Mouse (Mus musculus) heart, embryonic 12.5 days (tissue): ENCODE data around the gene Hist1h2af. TPM values are rescaled to one million over a fixed set of nuclear protein-coding genes. Genes with fewer than 3 reads are reported as not detected.

Experiments
- ATAC-seq: fragments of 200-750 bp; cut with Nextera tagmentation; 2 replicates; pipeline ENCODE4 v1.8.0; 2017; ENCODE audit warnings: moderate TSS enrichment, moderate library complexity; ENCODE audit not compliant: insufficient number of reproducible peaks, low FRiP score
- H3K27ac ChIP-seq: fragments of 300-500 bp; sonication (generic); 2 replicates; pipeline ENCODE4 v1.5.1; 2016; ENCODE audit warnings: mild to moderate bottlenecking, moderate library complexity; ENCODE audit not compliant: poor library complexity, severe bottlenecking
- H3K27me3 ChIP-seq: fragments of 300-500 bp; sonication (generic); replicated peaks from 2 replicates; pipeline ENCODE4 v1.6.1; 2016; ENCODE audit warnings: mild to moderate bottlenecking, moderate library complexity
- H3K36me3 ChIP-seq: fragments of 300-500 bp; sonication (generic); 2 replicates; pipeline ENCODE4 v1.6.1; 2016; ENCODE audit warnings: mild to moderate bottlenecking, moderate library complexity
- H3K4me1 ChIP-seq: fragments of 300-500 bp; sonication (generic); replicated peaks from 2 replicates; pipeline ENCODE4 v1.6.1; 2016; ENCODE audit warnings: mild to moderate bottlenecking
- H3K4me2 ChIP-seq: fragments of 300-500 bp; sonication (generic); 2 replicates; pipeline ENCODE4 v1.6.1; 2016; ENCODE audit warnings: mild to moderate bottlenecking, moderate library complexity
- H3K4me3 ChIP-seq: fragments of 300-500 bp; sonication (generic); 2 replicates; pipeline ENCODE4 v1.5.1; 2016; ENCODE audit warnings: mild to moderate bottlenecking
- H3K9ac ChIP-seq: fragments of 300-500 bp; sonication (generic); 2 replicates; pipeline ENCODE4 v1.6.1; 2016; ENCODE audit warnings: mild to moderate bottlenecking, moderate library complexity
- H3K9me3 ChIP-seq: fragments of 300-500 bp; sonication (generic); replicated peaks from 2 replicates; pipeline ENCODE4 v1.6.1; 2016; ENCODE audit warnings: mild to moderate bottlenecking, moderate library complexity
- WGBS: fragments of 180-500 bp; shearing (Covaris S2); methylation state at CpG from one replicate; pipeline ENCODE4 v1.1.7; 2016; 5-methylcytosine and 5-hydroxymethylcytosine counted together
- polyA plus RNA-seq: library from polyadenylated mRNA; unstranded; fragments of >200 nt; fragmentation: Nextera tagmentation; extraction: Ambion mirVana; gene quantifications from 2 replicates; pipeline ENCODE4 v1.2.1, GENCODE M21; 2016

The Hist1h2af gene
- polyA plus RNA-seq, 1 experiment from 2014 or later: 2.7 TPM

DNA sequence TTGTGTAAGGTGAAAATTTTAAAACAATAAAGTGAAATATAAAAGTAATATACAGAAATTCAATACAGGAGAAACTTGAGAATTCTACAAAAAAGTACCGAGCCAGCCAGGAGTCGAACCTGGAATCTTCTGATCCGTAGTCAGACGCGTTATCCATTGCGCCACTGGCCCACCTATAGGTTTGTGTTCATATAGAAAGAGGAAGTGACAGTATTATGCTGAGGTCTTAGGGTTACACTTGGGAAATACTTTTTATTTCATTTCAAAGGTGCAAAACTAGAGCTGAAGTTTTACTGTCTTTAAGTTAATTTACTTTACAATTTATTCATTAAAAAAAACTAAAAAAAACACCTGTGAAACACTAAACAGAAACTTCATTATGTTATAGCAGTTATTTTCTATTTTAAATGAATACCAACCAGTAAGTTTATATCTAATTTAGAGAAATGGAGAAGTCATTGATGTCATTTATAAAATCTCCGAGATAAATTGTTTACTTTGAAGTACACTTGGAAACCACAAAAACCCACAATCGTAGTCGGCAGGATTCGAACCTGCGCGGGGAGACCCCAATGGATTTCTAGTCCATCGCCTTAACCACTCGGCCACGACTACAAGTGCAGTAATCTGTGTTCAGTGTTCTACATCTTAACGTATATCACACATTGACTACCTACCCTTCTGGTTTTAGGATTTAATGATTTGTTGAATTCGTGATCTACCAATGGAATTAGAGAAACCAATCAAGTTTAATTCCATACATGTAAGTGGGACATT, 33.1 kb upstream of the Hist1h2af start:
- Histone ChIP-seq H3K27me3 (no peaks in the 10 kb centered on the region), H3K4me3 (no peak overlapping the region), H3K4me1 (peaks cover 16% of the 10 kb centered on the region), H3K4me2 (peak overlapping the region; percentile 24; the same call in 1 of the 2 replicates), H3K27ac (no peak overlapping the region), H3K9me3 (no peaks in the 10 kb centered on the region), H3K9ac (no peak overlapping the region), H3K36me3 (no peaks in the 10 kb centered on the region)
- WGBS: 3% methylated on average over 17 of the region's 17 CpGs
- ATAC-seq: peak; percentile 75

GRCm38 (mm10) chr13:23501511-23501910, 32.2 kb upstream of the Hist1h2af start:
- H3K4me2 ChIP-seq: peak overlapping the region; percentile 48
- no peak for ATAC-seq
- H3K9ac ChIP-seq: no peak overlapping the region
- peak overlapping the region; percentile 17 for H3K4me3 ChIP-seq
- H3K4me1 ChIP-seq: peaks cover 21% of the 10 kb centered on the region
- no peaks in the 10 kb centered on the region for H3K9me3 ChIP-seq
- no peaks in the 10 kb centered on the region for H3K27me3 ChIP-seq
- H3K27ac ChIP-seq: no peak overlapping the region
- no peaks in the 10 kb centered on the region for H3K36me3 ChIP-seq
- WGBS: 15% methylated on average over 5 of the region's 5 CpGs

DNA sequence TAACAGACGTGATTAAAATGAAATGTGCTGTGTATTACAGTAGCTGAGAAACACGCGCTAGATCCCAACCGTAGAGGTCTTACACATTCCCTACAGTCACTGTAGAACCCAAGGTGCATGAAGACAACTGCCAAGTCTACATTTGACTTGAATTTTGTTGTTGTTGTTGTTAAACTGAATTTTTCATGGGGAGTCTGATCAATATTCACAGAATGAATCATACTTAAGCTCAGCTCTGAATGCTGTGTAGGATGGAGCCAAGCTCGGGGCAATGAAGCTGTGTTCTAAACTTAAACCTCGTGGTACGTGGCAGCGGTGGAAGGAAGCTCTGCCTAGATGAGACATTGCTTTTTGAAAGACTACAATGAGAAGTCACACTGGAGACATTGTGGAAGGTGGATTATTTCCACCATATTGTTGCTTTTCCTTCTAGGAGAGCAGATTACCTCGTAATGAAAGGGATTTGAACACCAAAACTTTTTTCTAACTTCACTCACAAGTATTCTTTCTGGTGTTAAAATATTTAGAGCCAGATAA, 31.6 kb upstream of the Hist1h2af start:
- peak overlapping the region; percentile 48 for H3K4me2 ChIP-seq
- H3K9me3 ChIP-seq: no peaks in the 10 kb centered on the region
- H3K4me3 ChIP-seq: peak overlapping the region; percentile 17; the same call in 1 of the 2 replicates
- H3K36me3 ChIP-seq: no peaks in the 10 kb centered on the region
- no peak overlapping the region for H3K9ac ChIP-seq
- no peak for ATAC-seq
- H3K27me3 ChIP-seq: no peaks in the 10 kb centered on the region
- 33% methylated on average over 9 of the region's 9 CpGs for WGBS
- H3K27ac ChIP-seq: no peak overlapping the region
- H3K4me1 ChIP-seq: peaks cover 24% of the 10 kb centered on the region

DNA sequence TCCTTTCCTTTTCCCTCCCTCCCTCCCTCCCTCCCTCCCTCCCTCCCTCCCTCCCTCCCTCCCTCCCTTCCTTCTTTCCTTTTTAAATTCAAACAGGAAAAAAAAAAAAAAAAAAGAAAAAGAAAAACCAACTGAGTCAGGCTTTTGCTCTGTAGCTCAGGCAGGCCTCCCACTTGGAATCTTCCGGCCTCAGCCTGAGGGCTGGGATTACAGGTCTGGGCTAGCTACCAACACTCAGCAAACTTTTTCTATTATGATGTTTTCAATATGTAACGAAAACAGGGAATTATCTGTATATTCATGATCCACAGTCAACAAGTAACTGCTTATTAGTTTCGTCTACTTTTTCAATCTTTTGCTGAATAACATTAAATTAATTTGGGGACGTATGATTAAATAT, 30.8 kb upstream of the Hist1h2af start:
- Histone ChIP-seq H3K4me2 (no peak overlapping the region), H3K4me1 (peaks cover 28% of the 10 kb centered on the region), H3K27me3 (no peaks in the 10 kb centered on the region), H3K9me3 (no peaks in the 10 kb centered on the region), H3K27ac (no peak overlapping the region), H3K36me3 (no peaks in the 10 kb centered on the region), H3K4me3 (no peak overlapping the region), H3K9ac (no peak overlapping the region)
- WGBS: 48% methylated on average over 4 of the region's 4 CpGs
- ATAC-seq: no peak

DNA sequence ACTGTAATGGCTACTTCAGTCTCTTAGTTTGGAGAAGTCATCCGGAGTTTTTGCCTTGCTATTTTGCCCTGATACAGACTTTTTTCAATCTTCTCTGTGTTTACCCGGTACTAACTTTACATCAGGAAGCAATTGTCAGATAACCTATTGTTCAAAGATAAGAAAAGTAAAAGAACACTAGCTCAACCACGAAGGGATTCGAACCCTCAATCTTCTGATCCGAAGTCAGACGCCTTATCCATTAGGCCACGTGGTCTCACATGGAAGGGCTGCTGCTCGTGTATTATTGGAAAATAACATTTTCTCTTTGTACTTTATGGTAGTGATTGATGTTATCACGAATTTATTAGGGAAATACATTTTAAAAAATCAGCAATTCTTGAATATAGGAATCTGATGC, 29.9 kb upstream of the Hist1h2af start:
- no peaks in the 10 kb centered on the region for H3K36me3 ChIP-seq
- H3K9me3 ChIP-seq: no peaks in the 10 kb centered on the region
- no peaks in the 10 kb centered on the region for H3K27me3 ChIP-seq
- no peak for ATAC-seq
- no peak overlapping the region for H3K9ac ChIP-seq
- H3K4me2 ChIP-seq: peak overlapping the region; percentile 29; the same call in 1 of the 2 replicates
- peaks cover 28% of the 10 kb centered on the region for H3K4me1 ChIP-seq
- WGBS: 1% methylated on average over 9 of the region's 9 CpGs
- no peak overlapping the region for H3K27ac ChIP-seq
- H3K4me3 ChIP-seq: no peak overlapping the region

GRCm38 (mm10) chr13:23505662-23506345, 27.9 kb upstream of the Hist1h2af start:
- Histone ChIP-seq H3K27ac (peak overlapping the region; percentile 51; the same call in 1 of the 2 replicates), H3K4me2 (peak overlapping the region; percentile 79), H3K9ac (peak overlapping the region; percentile 71), H3K4me1 (peaks cover 37% of the 10 kb centered on the region), H3K36me3 (no peaks in the 10 kb centered on the region), H3K4me3 (peak overlapping the region; percentile 50), H3K9me3 (no peaks in the 10 kb centered on the region), H3K27me3 (no peaks in the 10 kb centered on the region)
- ATAC-seq: no peak
- whole genome bisulfite sequencing: 5% methylated on average over 14 of the region's 14 CpGs

DNA sequence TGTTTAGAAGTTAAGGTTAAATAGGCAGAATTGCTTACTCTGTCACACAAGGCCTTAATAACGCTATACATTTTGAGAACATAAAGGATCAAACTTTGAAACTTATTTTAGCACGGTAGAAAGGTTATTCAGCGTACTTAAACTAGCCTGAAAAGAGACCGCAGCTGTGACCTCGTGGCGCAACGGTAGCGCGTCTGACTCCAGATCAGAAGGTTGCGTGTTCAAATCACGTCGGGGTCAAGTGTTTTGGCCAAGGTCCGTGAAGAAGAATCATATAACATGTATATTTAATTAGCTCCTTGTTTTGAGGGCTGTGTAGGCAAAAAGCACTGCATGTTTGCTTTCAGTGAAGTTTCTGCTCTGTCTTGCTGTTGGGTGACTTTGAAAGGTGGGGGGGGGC, 27.4 kb upstream of the Hist1h2af start:
- peak overlapping the region; percentile 50 for H3K4me3 ChIP-seq
- peak overlapping the region; percentile 79 for H3K4me2 ChIP-seq
- H3K4me1 ChIP-seq: peaks cover 38% of the 10 kb centered on the region
- no peak overlapping the region for H3K27ac ChIP-seq
- peak; percentile 58; the same call in 1 of the 2 replicates for ATAC-seq
- H3K27me3 ChIP-seq: no peaks in the 10 kb centered on the region
- H3K36me3 ChIP-seq: no peaks in the 10 kb centered on the region
- peak overlapping the region; percentile 71; the same call in 1 of the 2 replicates for H3K9ac ChIP-seq
- H3K9me3 ChIP-seq: no peaks in the 10 kb centered on the region
- WGBS: 5% methylated on average over 13 of the region's 13 CpGs

DNA sequence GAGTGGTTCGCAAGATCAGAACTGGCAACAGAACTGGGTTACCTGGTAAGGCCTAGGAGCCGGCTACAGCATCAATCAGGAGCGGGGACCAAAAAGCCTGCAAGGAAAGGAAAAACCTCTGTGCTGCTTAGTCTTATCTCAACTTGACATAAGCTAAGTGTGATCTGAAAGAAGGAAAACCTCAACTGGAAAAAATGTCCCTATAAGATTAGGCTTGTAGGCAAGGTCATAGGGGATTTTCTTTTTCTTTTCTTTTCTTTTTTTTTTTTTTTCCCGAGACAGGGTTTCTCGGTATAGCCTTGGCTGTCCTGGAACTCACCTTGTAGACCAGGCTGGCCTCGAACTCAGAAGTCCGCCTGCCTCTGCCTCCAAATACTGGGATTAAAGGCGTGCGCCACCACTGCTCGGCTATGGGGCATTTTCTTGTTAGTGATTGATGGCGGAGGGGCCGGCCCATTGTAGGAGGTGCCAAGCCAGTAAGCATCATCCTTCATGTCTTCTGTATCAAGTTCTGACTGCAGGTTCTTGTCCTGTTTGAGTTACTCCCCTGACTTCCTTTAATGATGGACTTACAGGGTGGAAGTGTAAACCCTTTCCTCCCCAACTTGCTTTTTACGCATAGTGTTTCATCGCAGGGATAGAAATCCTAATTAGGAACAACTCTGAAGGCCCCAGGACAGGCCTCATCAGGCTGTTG, 26.7 kb upstream of the Hist1h2af start:
- ATAC-seq: no peak
- Histone ChIP-seq H3K27ac (no peak overlapping the region), H3K9me3 (no peaks in the 10 kb centered on the region), H3K9ac (no peak overlapping the region), H3K4me2 (peak overlapping the region; percentile 79), H3K4me1 (peaks cover 37% of the 10 kb centered on the region), H3K36me3 (no peaks in the 10 kb centered on the region), H3K27me3 (no peaks in the 10 kb centered on the region), H3K4me3 (peak overlapping the region; percentile 50)
- 15% methylated on average over 14 of the region's 14 CpGs for WGBS

DNA sequence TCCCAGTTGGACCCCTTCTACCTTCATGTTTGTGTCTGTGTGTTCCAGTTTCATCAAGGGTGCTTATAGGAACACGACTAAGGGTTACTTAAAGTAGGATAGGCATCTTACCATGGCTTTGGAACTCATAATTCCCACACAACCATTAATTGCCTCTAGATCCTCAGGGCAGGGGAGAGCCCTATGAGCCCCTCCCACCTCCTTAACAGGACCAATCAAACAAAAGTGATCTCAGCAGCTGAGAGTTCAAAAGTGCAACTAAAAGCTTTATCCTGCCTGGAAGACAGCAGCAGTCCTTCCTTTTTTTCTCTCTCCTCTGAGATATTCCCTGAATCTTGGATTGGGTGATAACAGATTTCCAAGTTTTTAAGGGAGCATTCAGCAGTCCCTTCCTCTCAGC, 23.6 kb upstream of the Hist1h2af start:
- WGBS: 39% methylated on average over 1 of the region's 1 CpGs
- ATAC-seq: no peak
- no peaks in the 10 kb centered on the region for H3K9me3 ChIP-seq

DNA sequence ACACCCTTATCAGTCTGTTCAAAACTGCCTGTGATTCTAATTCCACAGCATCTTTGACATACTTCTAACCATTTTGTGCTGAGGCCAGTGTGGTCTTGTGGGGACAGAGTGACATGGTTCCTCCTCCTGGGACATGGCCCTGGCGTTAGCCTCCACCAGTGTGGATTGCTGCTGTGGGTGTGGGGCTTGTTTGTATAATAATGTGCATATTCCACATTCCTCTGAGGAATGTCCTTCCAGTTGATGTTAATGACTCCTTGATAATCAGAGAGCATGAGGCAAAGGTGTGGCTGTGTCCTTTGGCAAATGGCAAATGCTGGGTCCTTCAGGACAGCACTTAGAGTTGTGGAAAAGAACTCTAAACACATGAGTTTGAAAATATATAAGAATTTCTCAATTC, 20.2 kb upstream of the Hist1h2af start:
- H3K4me2 ChIP-seq: no peak overlapping the region
- 95% methylated on average over 1 of the region's 1 CpGs for WGBS
- H3K4me1 ChIP-seq: peaks cover 15% of the 10 kb centered on the region
- H3K27me3 ChIP-seq: no peaks in the 10 kb centered on the region
- no peak for ATAC-seq
- H3K9ac ChIP-seq: no peak overlapping the region
- H3K4me3 ChIP-seq: no peak overlapping the region
- H3K9me3 ChIP-seq: no peaks in the 10 kb centered on the region
- no peak overlapping the region for H3K27ac ChIP-seq
- H3K36me3 ChIP-seq: no peaks in the 10 kb centered on the region

More for the DNA sequence above, 23.6 kb upstream of the Hist1h2af start:
- H3K4me3 ChIP-seq: no peak overlapping the region
- peaks cover 29% of the 10 kb centered on the region for H3K4me1 ChIP-seq
- no peaks in the 10 kb centered on the region for H3K36me3 ChIP-seq
- H3K4me2 ChIP-seq: no peak overlapping the region
- H3K27ac ChIP-seq: no peak overlapping the region
- no peak overlapping the region for H3K9ac ChIP-seq
- H3K27me3 ChIP-seq: no peaks in the 10 kb centered on the region

DNA sequence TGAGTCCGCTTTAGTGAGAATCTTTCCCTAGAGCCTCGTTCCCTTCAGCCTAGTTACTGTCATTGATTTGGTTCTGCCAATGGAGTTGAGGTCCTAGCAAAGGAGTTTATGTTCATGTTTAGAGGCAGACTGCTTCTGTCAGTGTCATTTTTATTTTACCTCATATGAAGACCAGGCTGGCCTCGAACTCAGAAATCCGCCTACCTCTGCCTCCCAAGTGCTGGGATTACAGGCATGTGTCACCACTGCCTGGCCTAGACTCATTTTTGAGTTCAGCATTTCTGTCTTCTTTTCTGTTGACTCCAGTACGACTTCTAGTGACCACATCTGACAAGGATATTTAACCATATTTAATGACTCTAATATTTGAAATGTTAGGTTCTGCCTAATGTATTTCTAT, 18.4 kb upstream of the Hist1h2af start:
- Histone ChIP-seq H3K4me3 (no peak overlapping the region), H3K4me2 (no peak overlapping the region), H3K9me3 (no peaks in the 10 kb centered on the region), H3K4me1 (peaks cover 14% of the 10 kb centered on the region), H3K27ac (no peak overlapping the region), H3K36me3 (no peaks in the 10 kb centered on the region), H3K9ac (no peak overlapping the region), H3K27me3 (no peaks in the 10 kb centered on the region)
- no peak for ATAC-seq
- WGBS: 76% methylated on average over 5 of the region's 5 CpGs
